Mouse (Mus musculus): ENCODE results near the gene Sele.

The Sele gene

DNA sequence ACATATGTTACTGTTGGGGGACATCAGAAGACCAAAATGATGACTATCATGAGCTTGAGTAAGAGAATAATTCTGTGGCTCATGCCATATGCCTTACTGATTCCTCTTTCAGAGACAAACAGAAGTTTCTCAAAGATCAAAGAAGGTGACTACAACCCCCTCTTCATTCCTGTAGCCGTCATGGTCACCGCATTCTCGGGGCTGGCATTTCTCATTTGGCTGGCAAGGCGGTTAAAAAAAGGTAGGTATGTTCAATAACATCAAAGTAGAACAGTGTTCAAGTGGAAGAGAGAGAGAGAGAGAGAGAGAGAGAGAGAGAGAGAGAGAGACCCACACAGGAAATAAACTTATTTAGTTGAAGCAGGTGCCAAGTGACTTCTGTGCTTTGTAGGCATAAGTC lies 24.0 kb downstream of the Sele start:
- peak; percentile 76 for DNase-seq (ENCODE audit: low read depth, low spot score)

GRCm38 (mm10) chr1:164073091-164073490 lies 25.1 kb downstream of the Sele start:
- DNase-seq (ENCODE audit: low read depth, low spot score): peak; percentile 57

- DNase-seq (ENCODE audit: low read depth, low spot score): peak; percentile 64
These were observed 25.8 kb downstream of the Sele start for GRCm38 (mm10) chr1:164073803-164074202.

DNA sequence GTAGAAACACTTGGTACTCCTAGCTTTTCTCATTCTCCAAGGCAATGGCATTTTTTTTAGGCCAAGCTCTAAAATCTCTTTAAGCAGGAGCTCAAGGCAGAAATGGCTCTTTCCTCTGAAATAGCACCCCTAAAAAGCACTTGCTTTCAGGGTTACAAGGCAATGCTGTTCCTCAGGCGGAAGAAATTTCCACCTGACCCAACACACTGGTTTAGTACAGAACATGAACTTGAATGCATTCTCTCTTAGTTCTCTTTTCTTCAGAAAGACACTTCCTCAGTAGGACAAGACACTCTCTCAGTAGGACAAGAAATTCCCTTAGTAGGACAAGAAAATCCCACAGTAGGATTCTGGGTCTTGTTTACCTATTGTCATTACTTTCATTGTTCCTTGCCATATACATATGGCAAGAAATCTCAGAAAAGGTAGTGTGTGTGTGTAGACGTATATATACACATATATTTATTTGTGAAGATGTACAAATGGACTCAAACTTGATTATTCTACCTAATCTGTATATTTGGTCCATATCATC lies 26.6 kb downstream of the Sele start:
- no peak for DNase-seq (ENCODE audit: low read depth, low spot score)

DNA sequence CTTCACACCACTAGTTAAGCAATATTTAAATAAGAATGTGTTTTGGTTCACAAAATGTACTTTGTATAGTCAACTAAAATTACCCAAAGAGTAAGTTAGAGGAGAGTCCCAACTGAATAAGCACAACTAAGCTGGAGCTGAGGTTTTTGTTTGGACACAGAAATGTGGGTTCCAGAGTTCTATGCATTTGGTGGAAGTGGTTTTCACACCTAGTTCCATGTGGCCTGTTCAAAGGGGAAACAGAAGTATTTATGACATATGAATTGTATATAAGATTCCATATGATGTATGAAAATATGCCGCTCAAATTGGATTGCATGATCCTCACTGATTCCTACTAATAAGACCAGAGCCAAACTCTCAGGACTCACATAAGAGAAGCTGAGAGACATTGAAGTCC lies 27.4 kb downstream of the Sele start:
- peak; percentile 56 for DNase-seq (ENCODE audit: low read depth, low spot score)

- DNase-seq (ENCODE audit: low read depth, low spot score): no peak
These were observed 28.4 kb downstream of the Sele start for GRCm38 (mm10) chr1:164076441-164076840.

DNA sequence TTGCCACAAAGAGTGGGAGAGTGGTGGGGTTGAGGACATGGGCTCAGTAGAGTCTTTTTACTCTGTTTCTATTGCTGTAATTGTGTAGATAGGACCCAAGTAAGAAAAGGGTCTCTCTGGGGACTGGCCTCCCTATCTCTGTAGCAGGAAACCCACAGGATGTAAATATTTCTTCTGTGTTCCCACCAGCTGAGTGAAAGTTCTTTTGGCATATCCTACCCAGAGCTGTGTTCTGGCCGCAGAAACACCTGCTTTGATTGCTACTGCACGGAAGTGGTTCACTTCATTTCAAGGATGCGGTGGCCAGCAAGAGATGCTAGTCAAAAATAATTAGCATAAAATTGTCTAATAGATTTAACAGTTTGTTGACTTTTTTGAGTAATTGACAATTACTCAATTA lies 29.0 kb downstream of the Sele start:
- peak; percentile 63 for DNase-seq (ENCODE audit: low read depth, low spot score)

DNA sequence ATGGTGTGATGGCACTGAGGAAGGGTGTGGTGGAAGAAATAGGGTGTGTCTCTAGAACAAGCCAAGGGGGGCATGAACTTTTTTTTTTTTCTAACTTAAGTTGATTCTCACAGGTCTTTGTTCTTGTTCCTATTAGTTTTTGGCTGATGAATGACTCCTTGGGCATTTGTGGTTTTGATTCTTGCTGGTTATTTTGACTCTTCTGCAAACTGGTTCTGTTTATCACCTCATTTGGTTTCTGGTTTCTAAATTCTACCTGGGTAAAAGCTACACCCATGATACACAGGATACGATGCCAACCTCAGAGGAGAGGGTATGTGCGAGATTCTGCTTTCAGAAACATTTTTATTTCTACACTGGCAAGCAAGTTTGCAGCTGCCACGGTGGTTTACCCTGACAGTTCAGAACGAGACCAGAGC lies 30.3 kb downstream of the Sele start:
- DNase-seq (ENCODE audit: low read depth, low spot score): peak; percentile 73

GRCm38 (mm10) chr1:164079091-164079490 lies 31.1 kb downstream of the Sele start:
- DNase-seq (ENCODE audit: low read depth, low spot score): no peak

GRCm38 (mm10) chr1:164083046-164083445 lies 35.0 kb downstream of the Sele start:
- no peak for DNase-seq (ENCODE audit: low read depth, low spot score)

GRCm38 (mm10) chr1:164086797-164087196 lies 38.8 kb downstream of the Sele start:
- no peak for DNase-seq (ENCODE audit: low read depth, low spot score)

GRCm38 (mm10) chr1:164087872-164088271 lies 39.8 kb downstream of the Sele start:
- no peak for DNase-seq (ENCODE audit: low read depth, low spot score)

- no peak for DNase-seq (ENCODE audit: low read depth, low spot score)
These were observed 48.7 kb downstream of the Sele start for GRCm38 (mm10) chr1:164096780-164097179.

DNA sequence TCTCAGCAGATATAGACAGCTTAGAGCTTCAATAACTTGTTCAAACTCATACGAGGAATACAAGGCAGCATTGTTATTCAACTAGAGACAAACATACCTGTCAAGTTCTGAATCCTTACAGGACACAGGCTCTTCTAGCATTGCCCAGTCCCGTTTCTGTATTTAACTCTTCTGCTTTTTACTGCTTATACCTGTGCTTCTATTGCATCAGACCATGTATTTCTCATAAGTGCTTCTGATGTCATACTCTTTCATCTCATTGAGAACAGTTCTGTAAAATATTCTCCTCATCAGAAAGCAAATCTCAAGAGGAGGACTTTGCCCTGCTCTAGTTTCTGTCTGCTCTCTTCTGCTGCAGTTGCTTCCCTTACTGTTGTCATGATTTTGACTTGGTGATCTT lies 49.9 kb downstream of the Sele start:
- no peak for DNase-seq (ENCODE audit: low read depth, low spot score)

- DNase-seq (ENCODE audit: low read depth, low spot score): peak; percentile 29
These were observed 50.3 kb downstream of the Sele start for GRCm38 (mm10) chr1:164098372-164098771.
